In the genomic region with DNA sequence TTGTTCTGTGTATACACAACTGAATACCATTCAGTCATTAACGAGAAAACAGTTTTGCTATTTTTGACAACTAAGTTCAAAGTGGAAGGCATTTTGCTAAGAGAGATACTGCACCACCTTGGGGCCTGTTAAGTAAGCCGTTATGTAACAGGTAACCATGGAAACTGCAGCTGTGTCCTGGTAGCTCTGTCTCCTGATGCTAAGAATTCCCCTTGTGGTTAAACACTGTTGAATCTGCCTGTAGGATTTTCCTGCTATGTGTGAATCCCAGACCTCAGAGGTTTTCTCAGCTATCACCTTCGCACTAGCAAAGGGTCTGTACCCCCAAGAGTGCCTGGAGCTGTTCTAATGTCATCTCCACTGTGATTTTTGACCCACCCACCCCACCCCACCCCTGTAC, we compare ENCODE assay signal across 15 mouse cellular contexts. TPM values are rescaled to one million over a fixed set of nuclear protein-coding genes. Genes with fewer than 3 reads are reported as not detected.
DNase-seq lines count a peak whose midpoint lies in the region; ATAC-seq and TF ChIP-seq lines count a peak whose summit lies in the region.
"Had no signal": no experiment of that assay in that cellular context is flagged by ENCODE, and none has a peak within 500 bp of the region (broad histone marks: within the 10 kb centered on the region; RNA-seq: fewer than 3 reads in every experiment).

No protein-coding gene starts in this region.

- peak; percentile 32; the same call in 1 of the 2 replicates for TF ChIP-seq CTCF in hindbrain, postnatal 0 days (IDR thresholded peaks at IDR 0.05; ENCODE audit: low read depth)

- H3K36me3 ChIP-seq in hindbrain, postnatal 0 days (ENCODE audit: insufficient read depth, low read length): no peaks in the 10 kb centered on the region
- H3K36me3 ChIP-seq in hindbrain, embryonic 14.5 days (replicated peaks; ENCODE audit: control insufficient read depth, insufficient read depth): no peaks in the 10 kb centered on the region
- H3K36me3 ChIP-seq: embryonic facial prominence, embryonic 13.5 days; neural tube, embryonic 12.5 days had no signal

- H3K27ac ChIP-seq in hindbrain, postnatal 0 days: no peak overlapping the region
- H3K27ac ChIP-seq in hindbrain, embryonic 14.5 days: no peak overlapping the region
- H3K27ac ChIP-seq: embryonic facial prominence, embryonic 13.5 days; neural tube, embryonic 12.5 days had no signal

- ATAC-seq in hindbrain, postnatal 0 days: peak; percentile 79; the same call in 1 of the 2 replicates
- no peak for ATAC-seq in hindbrain, embryonic 14.5 days (ENCODE audit: low FRiP score)

- no peak overlapping the region for H3K9ac ChIP-seq in hindbrain, postnatal 0 days (replicated peaks; ENCODE audit: low read length)
- H3K9ac ChIP-seq in hindbrain, embryonic 14.5 days: no peak overlapping the region
- H3K9ac ChIP-seq: embryonic facial prominence, embryonic 13.5 days; neural tube, embryonic 12.5 days had no signal

- 57% methylated on average over 3 of the region's 3 CpGs for WGBS in hindbrain, postnatal 0 days
- 64% methylated on average over 3 of the region's 3 CpGs for WGBS in hindbrain, embryonic 14.5 days

- no peaks in the 10 kb centered on the region for H3K27me3 ChIP-seq in hindbrain, postnatal 0 days (ENCODE audit: insufficient read depth, low read length)
- H3K27me3 ChIP-seq in hindbrain, embryonic 14.5 days (ENCODE audit: control insufficient read depth, insufficient read depth, low read length): no peaks in the 10 kb centered on the region
- H3K27me3 ChIP-seq: embryonic facial prominence, embryonic 13.5 days; neural tube, embryonic 12.5 days had no signal

- no peak overlapping the region for H3K4me3 ChIP-seq in hindbrain, postnatal 0 days (ENCODE audit: low read length)
- H3K4me3 ChIP-seq in hindbrain, embryonic 14.5 days (replicated peaks; ENCODE audit: low read length): no peak overlapping the region
- H3K4me3 ChIP-seq: embryonic facial prominence, embryonic 13.5 days; neural tube, embryonic 12.5 days had no signal

- intact Hi-C loops in left cerebral cortex, postnatal 25 days (cut with DNase I): no loop called here

- H3K4me1 ChIP-seq in hindbrain, postnatal 0 days (ENCODE audit: insufficient read depth, low read length): no peaks in the 10 kb centered on the region
- H3K4me1 ChIP-seq in hindbrain, embryonic 14.5 days (replicated peaks; ENCODE audit: control insufficient read depth, insufficient read depth, low read length): no peaks in the 10 kb centered on the region
- H3K4me1 ChIP-seq: neural tube, embryonic 12.5 days had no signal

- DNase-seq in hindbrain, postnatal 0 days (ENCODE audit: low spot score): peak; percentile 70
- DNase-seq in hindbrain, embryonic 14.5 days (ENCODE audit: low spot score): no peak
- DNase-seq in right cerebral cortex, adult 2 months (ENCODE audit: low spot score in 2 of 2): peak; percentile 66 to 70
- DNase-seq in right cerebral cortex, postnatal 14 days: no peak
- DNase-seq in left cerebral cortex, postnatal 25 days (ENCODE audit: low spot score in 2 of 2): peak; percentile 74 to 92
- DNase-seq in natural killer cell, adult 2 months (ENCODE audit: low spot score in 2 of 2): no peak
- no peak for DNase-seq in liver
- DNase-seq: adrenal gland, adult 2 months; cerebellum, adult 11 months; heart, postnatal 14 days; kidney, postnatal 25 days; spleen, adult 18-20 months had no signal

- H3K9me3 ChIP-seq in hindbrain, postnatal 0 days (ENCODE audit: low read length): no peaks in the 10 kb centered on the region
- H3K9me3 ChIP-seq in hindbrain, embryonic 14.5 days (ENCODE audit: control insufficient read depth, low read length): no peaks in the 10 kb centered on the region
- H3K9me3 ChIP-seq: embryonic facial prominence, embryonic 13.5 days; neural tube, embryonic 12.5 days had no signal

- no peak overlapping the region for H3K4me2 ChIP-seq in hindbrain, postnatal 0 days (ENCODE audit: low read depth, low read length)
- H3K4me2 ChIP-seq in hindbrain, embryonic 14.5 days (replicated peaks): no peak overlapping the region
- H3K4me2 ChIP-seq: embryonic facial prominence, embryonic 13.5 days; liver, embryonic 11.5 days; neural tube, embryonic 12.5 days had no signal

RNA-seq across cellular contexts. Expression of a gene that starts 19.5 kb away (rescaled TPM):
- 4.3 and 6.8 TPM in 2 replicates for total RNA-seq in hindbrain, postnatal 0 days (2014; rRNA removed)
- polyA plus RNA-seq in hindbrain, postnatal 0 days (2015; fragmentation: Nextera tagmentation; extraction: Ambion mirVana): 2.2 and 2.8 TPM in 2 replicates
- 5.7 and 6.1 TPM in 2 replicates for polyA plus RNA-seq in hindbrain, embryonic 14.5 days (2014; fragmentation: Nextera tagmentation; extraction: Ambion mirVana)
- total RNA-seq in left cerebral cortex, postnatal 25 days (2021): 1 to 10 TPM; 5.2 to 6.8 TPM

Comparison
In these comparisons a context has a peak if more than half of its experiments do, and no peak if none do; other contexts are left out.
1. DNase-seq: peak in hindbrain, postnatal 0 days (single experiment), right cerebral cortex, adult 2 months (2 of 2) and left cerebral cortex, postnatal 25 days (2 of 2); none in hindbrain, embryonic 14.5 days (single experiment), right cerebral cortex, postnatal 14 days (single experiment), natural killer cell, adult 2 months (0 of 2) and liver (single experiment).